Mouse (Mus musculus) retina, postnatal 1 day (tissue): Measurements from ENCODE around the gene Gpr63.
"Not testable (repeated sequence)": the region's sequence is repeated elsewhere in the genome, so short reads cannot be mapped to it uniquely, and the experiment has no call there.

Experiments
- DNase-seq: peaks from one replicate; pipeline ENCODE4 v3.0.0-alpha.2; 2012

The Gpr63 gene

GRCm38 (mm10) chr4:24966299-24966991, at the start of gene Gpr63:
Gene Gpr63 (plus strand): TSS chr4:24966407.
- DNase-seq = peak; percentile 87

DNA sequence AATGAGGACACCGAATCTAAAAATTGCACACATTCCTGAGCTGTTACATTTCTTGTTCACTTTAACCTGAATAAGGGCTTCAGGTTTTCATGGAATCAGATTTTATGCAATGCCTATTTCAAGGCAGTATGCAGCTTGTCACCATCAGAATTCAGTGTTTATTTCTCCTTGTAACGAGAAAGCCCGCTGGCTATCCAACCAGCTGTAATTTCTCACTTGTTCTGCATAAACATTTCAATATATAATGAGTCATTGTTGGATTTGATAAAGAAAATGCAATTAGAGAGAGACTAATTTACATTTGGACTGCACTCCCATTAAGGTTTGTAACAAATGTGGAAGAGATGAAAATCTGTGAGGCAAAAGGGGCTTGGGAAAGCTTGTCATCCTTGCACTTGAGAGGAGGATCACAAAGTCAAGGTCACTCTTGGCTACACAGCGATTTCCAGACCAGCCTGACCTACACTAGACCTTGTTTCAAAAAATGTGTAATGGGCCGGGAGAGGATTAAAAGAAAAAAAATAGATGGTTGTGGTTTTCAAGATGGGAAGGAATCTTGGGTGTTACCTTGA, 46.1 kb upstream of the Gpr63 start:
- no peak for DNase-seq

DNA sequence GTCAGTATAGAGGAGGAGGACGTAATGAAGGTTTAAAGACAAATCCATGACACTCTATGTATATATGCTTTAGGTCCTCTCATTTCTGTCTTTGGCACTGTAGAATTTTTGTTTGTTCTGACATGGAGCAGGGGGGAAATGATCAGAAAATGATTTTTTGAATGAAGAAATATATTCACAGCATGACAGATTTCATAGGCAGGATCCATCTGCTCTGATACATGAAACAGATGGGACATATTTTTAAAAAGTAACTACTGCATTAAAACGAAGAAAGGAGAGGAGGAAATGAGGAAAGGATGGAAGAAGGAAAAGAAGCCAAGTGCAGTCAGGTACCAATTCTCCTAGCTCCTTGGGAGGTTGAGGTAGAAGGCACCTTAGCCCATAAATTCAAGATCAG, 41.5 kb upstream of the Gpr63 start:
- no peak for DNase-seq

DNA sequence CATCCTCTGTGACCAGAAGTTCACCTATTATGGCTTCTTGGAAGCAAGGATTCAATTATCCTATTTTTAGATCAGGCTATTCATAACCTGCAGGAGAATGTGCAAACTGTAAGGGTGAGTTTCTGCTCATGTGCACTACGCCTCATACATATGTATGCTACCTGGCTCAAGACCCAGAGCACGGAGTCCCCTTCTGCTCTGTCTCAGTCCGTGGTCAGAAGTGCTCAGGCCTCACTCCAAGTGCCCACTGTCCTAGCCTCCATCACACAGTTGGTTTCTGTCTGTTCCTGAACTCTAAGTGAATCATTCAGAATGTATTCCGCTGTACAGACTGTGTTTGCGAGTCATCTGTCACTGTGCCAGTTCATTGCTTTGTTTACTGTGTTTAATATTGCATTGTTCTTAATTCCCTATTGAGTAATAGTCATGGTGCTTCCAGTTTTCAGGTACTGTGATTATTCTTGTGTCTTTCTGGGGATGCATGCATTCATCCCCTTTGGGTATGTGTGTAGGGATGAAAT, 37.9 kb upstream of the Gpr63 start:
- no peak for DNase-seq

DNA sequence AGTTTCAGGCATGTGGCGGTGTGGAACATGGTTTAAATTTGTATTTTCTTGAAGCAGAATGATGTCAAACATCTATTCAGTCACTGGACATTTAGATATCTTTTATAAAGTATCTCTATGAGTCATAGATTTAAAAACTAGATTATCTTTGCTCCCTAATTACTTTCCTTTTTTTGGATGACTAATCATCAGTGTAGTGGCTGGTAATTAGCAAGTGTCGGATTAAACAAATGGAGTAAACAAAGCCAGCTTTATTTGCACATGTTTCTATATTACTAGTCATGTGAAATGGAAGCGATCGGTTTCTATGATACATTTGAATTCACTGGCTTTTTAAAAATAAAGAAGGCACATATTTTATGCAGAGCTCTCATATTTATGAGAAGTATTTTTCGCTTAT, 37.3 kb upstream of the Gpr63 start:
- DNase-seq = no peak

DNA sequence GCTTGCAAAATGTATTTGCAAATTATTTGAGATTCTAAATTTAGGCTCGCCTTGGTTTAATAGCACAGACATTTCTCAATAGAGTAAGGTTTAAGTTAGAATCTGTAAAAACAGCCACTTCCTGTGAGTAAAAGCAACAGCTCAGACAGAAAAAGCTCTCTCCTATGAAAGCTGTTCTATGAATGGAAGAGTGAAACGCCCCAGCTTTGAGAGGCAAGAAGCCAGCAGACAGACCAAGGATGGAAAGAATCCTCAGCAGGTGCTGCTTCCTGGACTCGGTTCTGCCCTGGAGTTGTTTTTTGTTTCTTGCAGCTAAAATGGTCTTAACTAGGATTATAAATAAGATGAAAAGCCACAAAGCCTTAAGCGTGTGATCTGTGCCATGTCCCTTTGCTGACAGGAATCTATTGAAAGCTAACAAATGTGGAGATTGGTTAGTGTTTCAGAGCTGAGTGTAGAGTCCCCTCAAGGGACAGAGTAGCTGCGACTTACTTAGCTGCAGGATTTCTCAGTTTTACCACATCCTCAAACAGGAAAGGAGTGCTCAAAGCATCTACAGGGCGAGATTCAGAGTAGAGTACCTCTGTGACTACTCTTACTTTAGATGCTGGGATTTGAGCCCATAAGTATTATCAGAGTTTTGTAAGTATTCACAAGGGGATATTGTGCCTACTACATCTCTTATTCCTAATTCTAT, 23.3 kb upstream of the Gpr63 start:
- no peak for DNase-seq

DNA sequence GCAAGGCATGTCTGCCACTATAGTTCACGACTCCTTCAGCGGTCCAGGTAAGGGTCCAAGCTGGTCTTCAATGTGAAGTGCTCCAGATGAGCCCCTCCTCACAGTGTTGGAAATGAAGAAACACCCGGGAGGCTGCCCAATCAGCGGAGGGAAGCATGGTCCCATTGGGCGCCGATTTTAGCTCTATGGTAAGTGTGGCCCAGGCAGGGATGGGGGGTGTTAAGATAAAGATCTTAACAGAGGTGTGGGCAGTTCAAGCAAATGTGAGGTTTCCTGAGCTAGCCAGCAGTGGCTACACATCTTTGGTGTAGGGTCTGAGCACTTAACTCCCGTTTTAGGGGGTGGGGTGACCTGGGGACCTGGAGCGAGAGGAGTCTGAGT, 299 bp upstream of the Gpr63 start:
- no peak for DNase-seq

DNA sequence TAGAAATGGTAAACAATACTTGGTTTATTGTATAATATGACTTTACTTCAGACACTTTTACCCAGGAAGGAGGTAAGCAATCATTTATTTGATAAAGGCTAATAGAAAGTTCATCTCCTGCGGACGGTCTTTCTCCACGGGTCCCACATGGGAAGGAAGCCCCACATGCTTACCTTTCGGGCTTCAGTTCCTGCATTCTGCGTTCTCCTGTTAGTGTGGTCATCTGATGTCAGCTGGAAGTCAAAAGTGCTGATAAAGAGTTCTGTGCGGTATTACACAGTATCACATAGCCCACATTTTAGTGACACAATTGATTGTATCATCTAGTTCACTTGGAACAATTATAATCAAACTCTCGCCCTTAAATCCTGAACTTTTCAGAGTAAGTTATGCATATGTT, 1.0 kb downstream of the Gpr63 start:
- DNase-seq = peak; percentile 8

GRCm38 (mm10) chr4:24978589-24978988, 12.4 kb downstream of the Gpr63 start:
- peak; percentile 37 for DNase-seq

- no peak for DNase-seq
Measured at GRCm38 (mm10) chr4:24985612-24986011, 19.4 kb downstream of the Gpr63 start.

DNA sequence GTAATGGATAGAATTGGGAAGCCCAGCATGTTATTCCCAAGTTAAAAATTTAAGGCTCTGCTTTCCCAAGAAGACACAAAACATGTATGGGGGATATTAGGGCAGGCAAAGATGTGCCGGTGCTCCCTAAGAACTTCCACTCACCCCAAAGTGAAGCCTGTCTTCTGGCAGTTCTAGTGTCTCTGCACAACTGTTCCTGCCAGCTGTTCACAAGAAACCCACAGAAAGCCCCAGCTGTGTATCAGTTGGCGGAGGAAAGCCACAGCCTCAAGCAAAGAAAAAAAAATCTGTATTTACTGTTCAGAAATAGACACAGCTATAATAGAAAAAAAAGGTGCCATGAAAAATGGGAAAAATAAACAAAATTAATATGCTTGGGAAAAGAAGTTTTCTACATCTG, 25.3 kb downstream of the Gpr63 start:
- no peak for DNase-seq

DNA sequence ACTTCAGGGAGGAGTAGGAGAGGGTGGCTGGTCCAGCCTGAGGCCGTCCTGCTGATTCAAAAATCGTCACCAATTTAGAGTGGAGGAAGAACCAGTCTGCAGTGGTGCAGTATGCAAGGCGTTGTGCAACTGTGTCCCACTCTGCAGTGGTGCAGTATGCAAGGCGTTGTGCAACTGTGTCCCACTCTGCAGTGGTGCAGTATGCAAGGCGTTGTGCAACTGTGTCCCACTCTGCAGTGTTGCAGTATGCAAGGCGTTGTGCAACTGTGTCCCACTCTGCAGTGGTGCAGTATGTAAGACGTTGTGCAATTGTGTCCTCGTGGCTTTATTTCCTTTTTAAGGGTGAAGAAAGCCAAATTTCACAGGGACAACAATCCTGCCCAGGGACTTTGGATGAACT, 43.1 kb downstream of the Gpr63 start:
- not testable (repeated sequence) for DNase-seq

GRCm38 (mm10) chr4:25011780-25012179, 45.6 kb downstream of the Gpr63 start:
- DNase-seq = peak; percentile 11

- DNase-seq = no peak
Measured at GRCm38 (mm10) chr4:25012726-25013125, 46.5 kb downstream of the Gpr63 start.

- DNase-seq = no peak
Measured at GRCm38 (mm10) chr4:25015017-25015655, 48.9 kb downstream of the Gpr63 start.

DNA sequence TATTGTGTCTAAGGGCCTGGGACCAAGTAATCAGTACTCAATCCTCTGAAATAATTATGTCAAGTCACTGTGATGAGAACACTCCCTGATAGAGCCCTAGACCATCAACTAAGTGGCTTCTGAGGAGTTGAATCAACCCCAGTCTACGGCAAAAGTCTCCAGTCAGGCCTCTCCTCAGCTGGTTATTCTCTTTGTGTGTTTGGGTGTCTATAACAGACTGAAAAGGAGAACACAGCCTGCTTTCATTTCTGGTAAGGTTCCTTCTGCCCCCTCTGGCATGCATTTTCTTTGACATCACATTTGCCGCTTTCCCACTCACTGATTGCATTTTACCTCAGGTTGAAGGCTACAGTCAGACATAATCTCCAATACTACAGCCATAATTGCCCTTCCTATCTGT, 62.0 kb downstream of the Gpr63 start:
- DNase-seq = no peak

DNA sequence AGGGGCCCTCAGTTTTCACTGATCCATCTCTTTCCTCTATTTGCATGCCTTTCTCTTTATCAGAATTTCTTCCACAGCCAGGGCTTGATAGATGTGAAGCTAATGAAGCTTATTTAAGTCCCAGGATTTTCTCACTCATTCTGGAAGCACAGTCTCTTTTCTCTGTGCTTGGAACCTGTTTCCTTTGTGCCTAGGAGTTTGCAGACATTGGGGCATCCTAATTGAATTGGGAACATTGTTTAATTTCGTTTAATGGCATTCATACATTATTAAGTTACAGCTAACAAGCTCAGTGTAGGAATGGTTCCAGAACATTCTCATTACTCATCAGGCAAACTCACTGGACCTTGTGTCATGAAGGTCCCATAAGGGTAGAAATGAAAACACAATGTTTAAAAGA, 62.5 kb downstream of the Gpr63 start:
- DNase-seq = no peak

DNA sequence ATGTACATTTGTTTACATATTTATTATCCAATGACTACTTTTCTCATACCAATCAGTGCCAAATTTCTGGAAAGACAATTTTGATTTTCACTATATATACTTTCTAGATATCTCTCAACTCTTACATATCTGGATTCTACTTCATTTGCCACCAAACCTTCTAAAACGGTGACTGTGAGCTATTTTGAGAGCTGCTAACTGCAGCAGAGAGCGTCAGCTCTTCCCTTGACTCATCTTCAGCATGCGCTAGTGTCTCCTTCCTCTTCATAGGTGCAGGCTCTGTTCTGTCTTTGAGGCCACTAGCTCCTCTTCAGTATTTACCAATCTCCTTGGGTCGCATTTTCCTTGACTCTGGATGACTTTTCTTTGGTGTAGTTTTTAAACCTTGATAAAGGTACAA, 63.7 kb downstream of the Gpr63 start:
- DNase-seq = no peak

GRCm38 (mm10) chr4:25035158-25035791, 69.1 kb downstream of the Gpr63 start:
- DNase-seq = peak; percentile 15

GRCm38 (mm10) chr4:25035806-25036205, 69.6 kb downstream of the Gpr63 start:
- DNase-seq = no peak

DNA sequence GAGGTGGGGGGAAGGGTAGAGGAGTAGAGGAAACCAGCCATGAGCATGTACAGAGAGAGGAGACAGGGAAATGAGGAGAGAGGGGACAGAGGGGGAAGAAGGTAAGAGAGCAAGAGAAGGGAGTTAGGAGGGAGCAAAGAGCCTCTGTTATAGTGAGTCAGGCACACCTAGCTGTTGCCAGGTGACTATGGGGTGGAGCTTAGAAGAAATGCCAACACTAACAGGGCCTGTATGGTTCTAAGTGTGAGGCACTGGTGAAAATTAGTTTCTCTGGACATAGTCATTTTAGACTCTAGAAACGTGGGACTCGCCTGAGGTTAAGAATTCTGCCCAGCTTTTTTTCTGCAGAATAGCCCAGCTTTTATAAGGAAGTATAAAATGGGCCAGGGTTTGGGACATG, 71.1 kb downstream of the Gpr63 start:
- DNase-seq = no peak

- DNase-seq = not testable (repeated sequence)
Measured at GRCm38 (mm10) chr4:25055541-25055940, 89.3 kb downstream of the Gpr63 start.
